Mouse (Mus musculus): Measurements from ENCODE around the gene Fmod.
A peak's percentile ranks its signal among the peaks of the same experiment; 100 is the strongest.

Gene Fmod

GRCm38 (mm10) chr1:134059739-134060695 is 23.0 kb downstream of the Fmod start:
- H3K36me3 ChIP-seq (ENCODE audit: insufficient read depth, low read length): no peaks in the 10 kb centered on the region
- no peak for TF ChIP-seq POU5F1 (IDR thresholded peaks at IDR 0.05; ENCODE audit: borderline replicate concordance, low read length)
- TF ChIP-seq CTCF (conservative IDR thresholded peaks at IDR 0.05; ENCODE audit: low read length): no peak
- TF ChIP-seq NANOG (IDR thresholded peaks at IDR 0.05; ENCODE audit: borderline replicate concordance, low read length): no peak
- peak overlapping the region; percentile 69 for H3K4me3 ChIP-seq (replicated peaks; ENCODE audit: low read length)
- H3K9me3 ChIP-seq (ENCODE audit: low read length): no peaks in the 10 kb centered on the region
- peaks cover 30% of the 10 kb centered on the region for H3K27me3 ChIP-seq (ENCODE audit: insufficient read depth, low read length)
- peaks cover 89% of the 10 kb centered on the region for H3K4me1 ChIP-seq (replicated peaks; ENCODE audit: low read depth, low read length)

- no peak for TF ChIP-seq NANOG (IDR thresholded peaks at IDR 0.05; ENCODE audit: borderline replicate concordance, low read length)
- no peak for TF ChIP-seq POU5F1 (IDR thresholded peaks at IDR 0.05; ENCODE audit: borderline replicate concordance, low read length)
- no peak for TF ChIP-seq CTCF (conservative IDR thresholded peaks at IDR 0.05; ENCODE audit: low read length)
- H3K36me3 ChIP-seq (ENCODE audit: insufficient read depth, low read length): no peaks in the 10 kb centered on the region
- H3K4me3 ChIP-seq (replicated peaks; ENCODE audit: low read length): peak overlapping the region; percentile 69
- peaks cover 28% of the 10 kb centered on the region for H3K27me3 ChIP-seq (ENCODE audit: insufficient read depth, low read length)
- H3K9me3 ChIP-seq (ENCODE audit: low read length): no peaks in the 10 kb centered on the region
- H3K4me1 ChIP-seq (replicated peaks; ENCODE audit: low read depth, low read length): peaks cover 86% of the 10 kb centered on the region
Measured at GRCm38 (mm10) chr1:134060849-134061569, 24.0 kb downstream of the Fmod start.

GRCm38 (mm10) chr1:134061915-134062314 is 24.9 kb downstream of the Fmod start:
- TF ChIP-seq NANOG (IDR thresholded peaks at IDR 0.05; ENCODE audit: borderline replicate concordance, low read length): no peak
- TF ChIP-seq POU5F1 (IDR thresholded peaks at IDR 0.05; ENCODE audit: borderline replicate concordance, low read length): no peak
- no peak for TF ChIP-seq CTCF (conservative IDR thresholded peaks at IDR 0.05; ENCODE audit: low read length)
- Histone ChIP-seq H3K4me3 (replicated peaks; ENCODE audit: low read length) (no peak overlapping the region; the same call in 1 of the 2 replicates), H3K27me3 (ENCODE audit: insufficient read depth, low read length) (peaks cover 35% of the 10 kb centered on the region), H3K36me3 (ENCODE audit: insufficient read depth, low read length) (no peaks in the 10 kb centered on the region), H3K9me3 (ENCODE audit: low read length) (no peaks in the 10 kb centered on the region), H3K4me1 (replicated peaks; ENCODE audit: low read depth, low read length) (peaks cover 82% of the 10 kb centered on the region)

GRCm38 (mm10) chr1:134062411-134063085 is 25.5 kb downstream of the Fmod start:
- peak overlapping the region; percentile 72 for H3K4me3 ChIP-seq (replicated peaks; ENCODE audit: low read length)
- H3K9me3 ChIP-seq (ENCODE audit: low read length): no peaks in the 10 kb centered on the region
- H3K36me3 ChIP-seq (ENCODE audit: insufficient read depth, low read length): no peaks in the 10 kb centered on the region
- H3K27me3 ChIP-seq (ENCODE audit: insufficient read depth, low read length): peaks cover 39% of the 10 kb centered on the region
- TF ChIP-seq POU5F1 (IDR thresholded peaks at IDR 0.05; ENCODE audit: borderline replicate concordance, low read length) (no peak), NANOG (IDR thresholded peaks at IDR 0.05; ENCODE audit: borderline replicate concordance, low read length) (no peak), CTCF (conservative IDR thresholded peaks at IDR 0.05; ENCODE audit: low read length) (no peak)
- H3K4me1 ChIP-seq (replicated peaks; ENCODE audit: low read depth, low read length): peaks cover 84% of the 10 kb centered on the region

- Histone ChIP-seq H3K4me1 (replicated peaks; ENCODE audit: low read depth, low read length) (peaks cover 78% of the 10 kb centered on the region), H3K4me3 (replicated peaks; ENCODE audit: low read length) (peak overlapping the region; percentile 72), H3K9me3 (ENCODE audit: low read length) (no peaks in the 10 kb centered on the region), H3K27me3 (ENCODE audit: insufficient read depth, low read length) (peaks cover 41% of the 10 kb centered on the region), H3K36me3 (ENCODE audit: insufficient read depth, low read length) (no peaks in the 10 kb centered on the region)
- TF ChIP-seq POU5F1 (IDR thresholded peaks at IDR 0.05; ENCODE audit: borderline replicate concordance, low read length): no peak
- no peak for TF ChIP-seq CTCF (conservative IDR thresholded peaks at IDR 0.05; ENCODE audit: low read length)
- TF ChIP-seq NANOG (IDR thresholded peaks at IDR 0.05; ENCODE audit: borderline replicate concordance, low read length): no peak
Measured at GRCm38 (mm10) chr1:134063086-134063772, 26.2 kb downstream of the Fmod start.

GRCm38 (mm10) chr1:134063773-134064125 is 26.7 kb downstream of the Fmod start:
- Histone ChIP-seq H3K4me3 (replicated peaks; ENCODE audit: low read length) (peak overlapping the region; percentile 72), H3K27me3 (ENCODE audit: insufficient read depth, low read length) (peaks cover 40% of the 10 kb centered on the region), H3K4me1 (replicated peaks; ENCODE audit: low read depth, low read length) (peaks cover 72% of the 10 kb centered on the region), H3K9me3 (ENCODE audit: low read length) (no peaks in the 10 kb centered on the region), H3K36me3 (ENCODE audit: insufficient read depth, low read length) (no peaks in the 10 kb centered on the region)
- no peak for TF ChIP-seq CTCF (conservative IDR thresholded peaks at IDR 0.05; ENCODE audit: low read length)
- TF ChIP-seq NANOG (IDR thresholded peaks at IDR 0.05; ENCODE audit: borderline replicate concordance, low read length): no peak
- TF ChIP-seq POU5F1 (IDR thresholded peaks at IDR 0.05; ENCODE audit: borderline replicate concordance, low read length): no peak

- peaks cover 40% of the 10 kb centered on the region for H3K27me3 ChIP-seq (ENCODE audit: insufficient read depth, low read length)
- TF ChIP-seq NANOG (IDR thresholded peaks at IDR 0.05; ENCODE audit: borderline replicate concordance, low read length) (no peak), CTCF (conservative IDR thresholded peaks at IDR 0.05; ENCODE audit: low read length) (no peak), POU5F1 (IDR thresholded peaks at IDR 0.05; ENCODE audit: borderline replicate concordance, low read length) (no peak)
- H3K4me3 ChIP-seq (replicated peaks; ENCODE audit: low read length): peak overlapping the region; percentile 72
- no peaks in the 10 kb centered on the region for H3K36me3 ChIP-seq (ENCODE audit: insufficient read depth, low read length)
- H3K9me3 ChIP-seq (ENCODE audit: low read length): no peaks in the 10 kb centered on the region
- peaks cover 68% of the 10 kb centered on the region for H3K4me1 ChIP-seq (replicated peaks; ENCODE audit: low read depth, low read length)
Measured at GRCm38 (mm10) chr1:134064296-134064831, 27.3 kb downstream of the Fmod start.
